Mouse (Mus musculus) MEL (cell line): ENCODE measurements at regions not wholly inside any gene's neighbourhood (a gene's known extent, or its start where the extent isn't known, plus 50 kb on each side); places are given as distances from the start of the nearest gene placed in this dataset.

ENCODE experiments used
- EP300 ChIP-seq, 2 experiments: IDR thresholded peaks; 2 replicates each; pipeline ENCODE4 v1.6.1; 2011; ENCODE audit warnings: improper control_type of control experiment in 2 of 2, low read length in 2 of 2, low read depth in 1 of 2, mild to moderate bottlenecking in 1 of 2
- MAX ChIP-seq: IDR thresholded peaks from 2 replicates; pipeline ENCODE4 v1.6.1; 2011; ENCODE audit warnings: low read length, improper control_type of control experiment
- SIN3A ChIP-seq: IDR thresholded peaks from 2 replicates; pipeline ENCODE4 v1.6.1; 2012; ENCODE audit warnings: low read length, improper control_type of control experiment, inconsistent platforms

DNA sequence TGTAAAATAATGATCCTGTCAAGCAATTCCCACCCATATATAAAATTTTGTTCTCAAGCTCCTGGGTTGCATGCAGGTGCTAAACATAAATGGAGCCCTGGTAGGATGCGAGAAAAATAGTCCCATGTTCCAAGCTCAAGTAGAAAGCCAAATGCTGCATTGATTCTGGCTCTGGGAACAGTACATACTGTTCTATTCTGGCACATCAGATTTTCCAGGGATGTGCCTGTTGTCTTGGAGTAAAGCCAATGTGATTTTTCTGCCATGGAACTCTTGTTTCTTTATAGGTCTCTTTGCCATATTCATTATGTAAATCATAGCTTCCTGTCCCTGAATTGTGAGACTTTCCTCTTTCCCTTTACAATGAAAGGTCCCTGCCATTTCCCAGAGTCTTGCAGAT lies 417.9 kb downstream of the Cetn3 start:
- TF ChIP-seq EP300 (IDR thresholded peaks at IDR 0.05; ENCODE audit: low read depth in 1 of 2, low read length in 2 of 2) = no peak
- TF ChIP-seq MAX = no peak
- TF ChIP-seq SIN3A = no peak
